Mouse (Mus musculus) heart, adult 2 months (tissue): ENCODE measurements around the gene Kazn.

ENCODE experiments used
- EP300 ChIP-seq: fragments of 200-500 bp; IDR thresholded peaks from 2 replicates; pipeline ENCODE4 v1.6.1; 2011; ENCODE audit warnings: low read depth, low read length, control low read depth; ENCODE audit not compliant: insufficient read depth
- POLR2A ChIP-seq: fragments of 200-500 bp; IDR thresholded peaks from 2 replicates; pipeline ENCODE4 v1.6.1; 2011; ENCODE audit warnings: mild to moderate bottlenecking, low read depth, low read length, control low read depth; ENCODE audit not compliant: insufficient read depth

DNA sequence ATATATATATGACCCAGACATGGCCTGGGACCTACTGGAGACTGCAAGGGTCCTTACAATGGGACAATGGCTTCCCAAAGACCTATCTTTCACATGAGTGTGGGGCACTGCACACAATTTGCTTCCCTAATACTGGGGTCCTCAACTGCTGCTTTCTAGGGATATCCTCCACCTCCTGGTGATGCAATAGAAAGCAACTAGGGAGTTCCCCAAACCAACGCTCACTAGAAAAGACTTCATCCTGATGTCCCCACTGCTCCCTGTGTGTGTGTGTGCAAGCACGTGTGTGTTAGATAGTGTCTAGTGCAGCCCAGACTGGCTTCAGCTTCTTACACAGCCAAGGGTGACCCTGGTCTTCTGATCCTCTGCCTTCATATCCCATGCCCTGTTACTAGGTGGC, 103.7 kb downstream of the Kazn start:
- TF ChIP-seq EP300, result no peak
- no peak for TF ChIP-seq POLR2A
